Mouse (Mus musculus): ENCODE data around the gene Gmfg.

Gene Gmfg

DNA sequence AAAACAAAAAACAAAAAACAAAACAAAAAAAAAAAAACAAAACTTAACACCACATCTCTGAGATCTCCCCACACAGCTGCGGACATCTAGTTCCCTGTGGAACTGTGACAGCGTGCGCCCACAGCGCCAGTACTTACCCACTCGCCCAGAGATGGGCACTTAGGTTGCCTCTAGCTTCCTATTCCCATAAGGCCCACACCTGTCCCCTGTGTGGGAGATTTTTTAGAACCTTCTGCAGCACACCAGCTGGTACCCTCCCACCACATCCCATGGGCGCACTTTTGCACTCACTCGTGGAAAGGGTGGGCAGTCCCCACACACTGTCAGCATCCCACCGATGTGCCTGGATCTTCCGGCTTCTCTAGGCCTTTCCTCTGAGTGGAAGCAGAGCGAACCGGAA, 45.6 kb downstream of the Gmfg start:
- DNase-seq (ENCODE audit: low read depth): no peak

DNA sequence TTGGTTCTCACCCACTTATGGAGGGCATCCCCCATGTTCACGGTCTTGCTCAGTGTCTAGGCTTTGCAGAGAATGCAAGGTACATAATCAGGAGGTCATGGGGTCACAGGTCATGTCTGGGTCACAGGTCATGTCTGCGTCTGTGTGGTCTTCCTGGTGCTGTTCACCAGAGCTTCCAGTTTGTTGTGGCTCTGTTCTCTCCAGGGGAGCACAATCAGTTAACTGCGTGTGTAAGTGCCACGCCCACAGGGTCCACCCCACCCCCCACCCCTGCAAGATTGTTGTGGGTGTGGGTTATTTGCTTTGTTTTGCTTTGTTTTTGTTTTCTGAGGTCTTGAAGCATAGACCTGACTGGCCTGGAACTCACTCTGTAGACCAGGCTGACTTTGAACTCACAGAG, 46.9 kb downstream of the Gmfg start:
- no peak for DNase-seq (ENCODE audit: low read depth)

DNA sequence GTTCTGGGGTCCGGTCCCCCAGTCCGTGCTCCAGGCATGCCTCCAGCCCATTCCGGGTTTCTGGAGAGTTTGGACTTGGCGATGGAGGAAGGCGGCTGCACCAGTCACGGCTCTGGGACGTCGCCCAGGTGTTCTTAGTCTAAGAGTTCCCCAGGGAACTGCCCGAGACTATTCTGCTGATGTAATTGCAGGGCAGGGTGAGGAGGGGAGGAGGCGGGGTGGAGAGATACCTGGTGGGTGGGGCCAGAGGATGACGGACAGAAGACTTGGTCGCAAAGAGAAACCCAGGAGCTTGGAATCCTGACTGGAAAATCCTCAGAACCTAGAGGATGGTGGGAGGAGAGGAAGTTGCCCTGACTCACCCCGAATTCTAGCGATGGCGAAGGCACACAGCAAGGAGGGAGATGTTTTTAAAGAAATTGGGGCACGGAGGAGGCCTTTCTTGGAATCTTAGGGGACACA, 50.8 kb downstream of the Gmfg start:
- no peak for DNase-seq (ENCODE audit: low read depth)

- DNase-seq (ENCODE audit: low read depth): peak; percentile 71
Observed at GRCm38 (mm10) chr7:28490410-28490809, 53.2 kb downstream of the Gmfg start.

DNA sequence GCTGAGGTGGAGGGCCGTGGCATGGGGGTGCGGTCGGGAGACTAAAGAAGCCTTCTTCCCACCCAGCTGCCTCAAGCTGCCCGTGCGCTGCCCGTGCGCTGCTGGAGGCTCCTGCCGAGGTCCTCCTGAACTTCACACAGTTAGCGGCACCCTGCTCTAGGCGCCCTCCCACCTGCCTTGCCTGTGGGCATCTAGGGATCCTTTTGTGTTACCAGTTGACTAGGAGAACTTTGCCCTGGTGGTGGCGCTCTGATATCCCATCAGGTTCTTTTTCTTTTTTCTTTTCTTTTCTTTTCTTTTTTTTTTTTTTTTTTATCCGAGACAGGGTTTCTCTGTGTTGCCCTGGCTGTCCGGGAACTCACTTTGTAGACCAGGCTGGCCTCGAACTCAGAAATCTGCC, 53.7 kb downstream of the Gmfg start:
- DNase-seq (ENCODE audit: low read depth): peak; percentile 19

GRCm38 (mm10) chr7:28492310-28492709, 55.1 kb downstream of the Gmfg start:
- no peak for DNase-seq (ENCODE audit: low read depth)

DNA sequence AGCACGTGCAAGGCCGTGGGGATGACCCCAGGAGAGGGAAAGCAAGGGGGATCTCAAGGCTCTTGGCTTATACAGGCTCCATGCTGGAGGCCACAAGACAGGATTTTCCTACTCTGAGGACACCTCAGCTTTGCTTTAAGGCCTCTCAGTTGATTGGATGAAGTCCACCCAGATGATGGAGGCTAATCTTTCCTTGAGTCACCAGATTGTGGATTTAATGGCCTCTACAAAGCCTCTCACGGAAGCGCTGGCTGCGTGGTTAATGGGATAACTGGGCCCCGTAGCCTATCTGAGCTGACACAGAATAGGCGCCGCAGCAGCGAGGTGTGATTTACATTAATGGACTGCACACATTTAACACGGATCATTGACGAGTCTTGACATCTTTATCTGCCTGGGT, 58.2 kb downstream of the Gmfg start:
- no peak for DNase-seq (ENCODE audit: low read depth)

Data from naive thymus-derived CD4-positive, alpha-beta T cell, adult 2 months (primary cell).